Mouse (Mus musculus) intestine, embryonic 14.5 days (tissue): Measurements from ENCODE around the gene Zfp648. TPM values are rescaled to one million over a fixed set of nuclear protein-coding genes. Genes with fewer than 3 reads are reported as not detected.

Experiments
- ATAC-seq: fragments of 200-750 bp; cut with Nextera tagmentation; replicated peaks from 2 replicates; pipeline ENCODE4 v1.8.0; 2017; ENCODE audit warnings: low read depth, moderate number of reproducible peaks, moderate TSS enrichment, moderate library complexity; ENCODE audit not compliant: low FRiP score, low TSS enrichment
- DNase-seq: peaks from one replicate; pipeline ENCODE4 v3.0.0-alpha.2; 2018; ENCODE audit warnings: low spot score
- H3K27ac ChIP-seq: fragments of 300-500 bp; sonication (generic); 2 replicates; pipeline ENCODE4 v1.5.1; 2014; ENCODE audit warnings: low read depth, mild to moderate bottlenecking, control low read depth
- H3K27me3 ChIP-seq: fragments of 300-500 bp; sonication (generic); replicated peaks from 2 replicates; pipeline ENCODE4 v1.6.1; 2014; ENCODE audit warnings: low read length, control low read depth; ENCODE audit not compliant: control insufficient read depth, insufficient read depth
- H3K36me3 ChIP-seq: fragments of 300-500 bp; sonication (generic); 2 replicates; pipeline ENCODE4 v1.6.1; 2014; ENCODE audit warnings: low read length, control low read depth; ENCODE audit not compliant: control insufficient read depth, insufficient read depth
- H3K4me1 ChIP-seq: fragments of 300-500 bp; sonication (generic); replicated peaks from 2 replicates; pipeline ENCODE4 v1.6.1; 2014; ENCODE audit warnings: low read length, control low read depth, mixed read lengths; ENCODE audit not compliant: control insufficient read depth, insufficient read depth
- H3K4me2 ChIP-seq: fragments of 300-500 bp; sonication (generic); 2 replicates; pipeline ENCODE4 v1.6.1; 2014; ENCODE audit warnings: low read length
- H3K4me3 ChIP-seq: fragments of 300-500 bp; sonication (generic); 2 replicates; pipeline ENCODE4 v1.5.1; 2014; ENCODE audit warnings: low read depth, low read length, control low read depth, mixed read lengths
- H3K9ac ChIP-seq: fragments of 300-500 bp; sonication (generic); 2 replicates; pipeline ENCODE4 v1.6.1; 2014; ENCODE audit warnings: mild to moderate bottlenecking, low read length
- H3K9me3 ChIP-seq: fragments of 300-500 bp; sonication (generic); 2 replicates; pipeline ENCODE4 v1.6.1; 2016; ENCODE audit warnings: low read length, control low read depth; ENCODE audit not compliant: control insufficient read depth
- WGBS: fragments of 180-500 bp; shearing (Covaris S2); extraction: QIAGEN DNeasy Blood & Tissue Kit; methylation state at CpG from one replicate; pipeline ENCODE4 v1.1.7; 2014; 5-methylcytosine and 5-hydroxymethylcytosine counted together
- polyA plus RNA-seq: library from polyadenylated mRNA; unstranded; fragments of >200 nt; fragmentation: Nextera tagmentation; extraction: Ambion mirVana; gene quantifications from 2 replicates; pipeline ENCODE4 v1.2.1, GENCODE M21; 2014

Zfp648 gene
- polyA plus RNA-seq, 1 experiment from 2014 or later: 0.12 TPM

DNA sequence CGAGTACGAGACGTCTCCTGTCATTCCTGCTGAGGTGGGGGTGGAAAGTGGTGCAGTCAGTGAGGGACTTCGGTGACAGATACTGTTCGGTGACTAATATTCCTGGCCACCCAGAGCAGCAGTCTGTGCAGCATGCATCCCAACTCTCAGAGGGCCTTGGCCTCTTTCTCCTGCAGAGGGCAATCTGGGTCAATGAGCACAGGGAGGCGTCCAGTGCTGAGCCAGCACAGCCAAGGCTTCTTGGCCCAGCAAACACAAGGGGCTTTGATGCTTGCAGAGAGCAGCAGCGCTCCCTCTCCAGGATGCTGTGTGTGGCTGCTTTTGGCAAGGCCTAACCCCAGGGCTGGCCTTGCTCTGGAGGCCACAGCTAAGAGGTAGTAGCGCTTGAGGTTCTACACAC lies 1.6 kb downstream of the Zfp648 start:
- H3K27me3 ChIP-seq: peaks cover 37% of the 10 kb centered on the region
- no peak for ATAC-seq
- 74% methylated on average over 8 of the region's 8 CpGs for WGBS
- H3K9me3 ChIP-seq: no peaks in the 10 kb centered on the region
- no peak overlapping the region for H3K27ac ChIP-seq
- DNase-seq: no peak
- no peak overlapping the region for H3K9ac ChIP-seq
- no peaks in the 10 kb centered on the region for H3K4me1 ChIP-seq
- H3K4me3 ChIP-seq: no peak overlapping the region
- no peaks in the 10 kb centered on the region for H3K36me3 ChIP-seq
- no peak overlapping the region for H3K4me2 ChIP-seq

DNA sequence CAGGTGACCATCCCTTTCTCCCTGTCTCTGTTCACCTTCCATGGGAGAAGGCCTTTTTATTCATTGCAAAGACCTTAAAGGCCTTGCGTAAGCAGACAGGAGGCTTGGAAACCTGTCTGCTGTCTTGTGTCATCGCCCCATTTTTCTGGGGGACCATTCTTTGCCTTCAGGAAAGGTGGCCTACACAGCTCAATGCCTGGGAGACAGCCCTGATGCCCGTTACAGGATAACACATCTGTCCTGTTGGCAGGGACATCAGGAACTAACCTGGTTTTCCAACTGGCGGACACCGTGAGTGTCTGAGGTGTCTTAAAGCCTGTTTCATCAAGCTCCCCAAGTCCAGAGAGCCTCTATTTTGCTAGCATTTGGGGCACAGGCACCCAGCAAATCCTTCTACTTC lies 2.4 kb downstream of the Zfp648 start:
- Histone ChIP-seq H3K9ac (no peak overlapping the region), H3K4me3 (no peak overlapping the region), H3K4me1 (no peaks in the 10 kb centered on the region), H3K9me3 (no peaks in the 10 kb centered on the region), H3K27ac (no peak overlapping the region), H3K4me2 (no peak overlapping the region), H3K36me3 (no peaks in the 10 kb centered on the region), H3K27me3 (peaks cover 37% of the 10 kb centered on the region)
- DNase-seq (no peak), ATAC-seq (no peak)
- WGBS: 89% methylated on average over 5 of the region's 5 CpGs

DNA sequence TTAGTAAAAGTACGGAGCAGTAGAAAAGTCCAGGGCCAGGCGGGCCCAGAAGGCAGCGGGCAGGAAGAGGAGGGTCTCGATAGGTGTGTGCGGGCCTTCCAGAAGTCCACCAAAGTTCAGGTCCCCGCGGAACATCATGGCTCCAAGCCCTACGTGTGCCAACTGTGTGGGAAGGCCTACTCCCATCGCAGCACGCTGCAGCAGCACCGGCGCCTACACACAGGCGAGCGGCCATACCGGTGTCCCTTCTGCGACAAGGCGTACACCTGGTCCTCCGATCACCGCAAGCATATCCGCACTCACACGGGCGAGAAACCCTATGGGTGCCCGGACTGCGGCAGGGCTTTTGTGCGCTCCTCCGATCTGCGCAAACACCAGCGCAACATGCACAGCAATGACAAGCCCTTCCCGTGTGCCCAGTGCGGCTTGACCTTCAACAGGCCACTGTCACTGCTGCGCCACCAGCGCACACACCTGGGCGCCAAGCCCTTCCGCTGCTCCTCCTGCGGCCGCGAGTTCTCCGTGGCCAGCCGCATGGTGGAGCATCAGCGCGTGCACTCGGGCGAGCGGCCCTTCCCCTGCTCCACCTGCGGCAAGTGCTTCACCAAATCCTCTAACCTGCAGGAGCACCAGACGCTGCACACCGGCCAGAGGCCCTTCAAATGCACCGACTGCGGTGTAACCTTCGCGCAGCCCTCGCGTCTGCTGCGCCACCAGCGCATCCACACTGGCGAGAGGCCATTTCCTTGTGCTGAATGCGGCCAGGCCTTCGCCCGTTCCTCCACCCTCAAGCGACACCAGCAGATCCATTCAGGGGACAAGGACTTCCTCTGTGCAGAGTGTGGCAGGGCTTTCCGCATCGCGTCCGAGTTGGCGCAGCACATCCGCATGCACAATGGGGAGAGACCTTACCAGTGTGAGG lies 3.9 kb downstream of the Zfp648 start:
- Histone ChIP-seq H3K27me3 (peaks cover 37% of the 10 kb centered on the region), H3K27ac (no peak overlapping the region), H3K4me3 (peak overlapping the region; percentile 23), H3K36me3 (no peaks in the 10 kb centered on the region), H3K9ac (no peak overlapping the region), H3K9me3 (no peaks in the 10 kb centered on the region), H3K4me1 (no peaks in the 10 kb centered on the region), H3K4me2 (peak overlapping the region; percentile 45)
- WGBS: 8% methylated on average over 66 of the region's 66 CpGs
- ATAC-seq (no peak), DNase-seq (no peak)

DNA sequence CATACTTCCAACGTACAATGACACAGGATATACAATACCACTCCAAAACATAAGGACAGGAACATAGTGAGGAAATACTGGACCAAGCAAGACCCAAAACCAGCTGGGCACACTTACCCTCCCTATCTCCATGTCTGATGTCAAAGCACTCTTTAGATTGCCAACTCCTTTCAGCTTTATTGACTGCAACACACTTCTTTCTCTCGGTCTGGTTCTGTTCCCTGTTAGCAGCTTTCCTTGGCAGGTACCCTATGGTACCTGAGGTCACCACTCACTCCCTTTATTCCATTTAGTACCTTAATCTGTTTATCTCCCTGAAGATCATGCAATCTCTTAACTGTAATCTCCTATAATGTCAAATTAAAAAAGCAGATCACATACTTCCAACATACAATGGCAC lies 19.0 kb downstream of the Zfp648 start:
- ATAC-seq (no peak), DNase-seq (no peak)
- no peaks in the 10 kb centered on the region for H3K4me1 ChIP-seq
- no peak overlapping the region for H3K4me3 ChIP-seq
- H3K36me3 ChIP-seq: no peaks in the 10 kb centered on the region
- WGBS: 86% methylated on average over 2 of the region's 2 CpGs
- H3K27me3 ChIP-seq: no peaks in the 10 kb centered on the region
- H3K9ac ChIP-seq: no peak overlapping the region
- H3K9me3 ChIP-seq: no peaks in the 10 kb centered on the region
- no peak overlapping the region for H3K4me2 ChIP-seq
- H3K27ac ChIP-seq: no peak overlapping the region

DNA sequence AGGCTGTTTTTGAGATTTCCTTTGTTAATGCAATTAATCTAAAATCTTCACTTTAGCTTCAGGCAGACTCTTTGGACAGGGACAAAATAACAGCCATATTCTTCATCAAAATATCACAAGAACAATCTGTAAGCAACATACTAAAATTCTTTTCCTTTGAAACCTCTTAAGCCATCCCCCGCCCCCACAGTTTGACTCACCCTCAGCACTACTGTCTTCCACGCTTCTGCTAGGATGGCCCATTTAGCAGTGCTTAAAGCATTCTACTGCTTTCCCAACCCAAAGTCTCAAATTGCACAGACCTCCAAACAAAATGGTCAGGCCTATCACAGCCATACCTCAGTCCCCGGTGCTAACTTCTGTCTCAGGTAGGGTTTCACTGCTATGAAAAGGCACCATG lies 19.6 kb downstream of the Zfp648 start:
- ATAC-seq (no peak), DNase-seq (no peak)
- Histone ChIP-seq H3K27ac (no peak overlapping the region), H3K4me1 (no peaks in the 10 kb centered on the region), H3K36me3 (no peaks in the 10 kb centered on the region), H3K9ac (no peak overlapping the region), H3K27me3 (no peaks in the 10 kb centered on the region), H3K9me3 (no peaks in the 10 kb centered on the region), H3K4me3 (no peak overlapping the region), H3K4me2 (no peak overlapping the region)
- WGBS: 89% methylated on average over 3 of the region's 3 CpGs

DNA sequence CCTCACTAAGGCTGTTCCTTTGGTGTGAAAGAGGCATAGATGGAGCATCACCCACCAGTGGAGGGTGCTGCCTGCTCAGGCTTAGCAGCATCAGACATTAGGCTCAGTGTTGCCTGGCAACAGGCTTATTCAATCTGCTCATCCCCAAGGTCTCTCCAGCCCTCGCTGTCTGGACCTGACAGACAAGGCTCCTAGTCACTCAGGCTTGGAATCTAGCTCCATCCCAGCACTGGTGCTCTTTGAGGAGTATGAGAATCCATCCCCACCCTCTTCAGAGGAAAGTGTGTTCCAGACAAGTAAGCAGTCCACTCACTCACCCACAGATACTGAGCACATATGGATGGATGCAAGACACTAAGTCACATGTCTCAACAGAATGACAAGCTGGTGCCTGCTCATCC lies 22.8 kb downstream of the Zfp648 start:
- ATAC-seq: no peak
- no peak overlapping the region for H3K9ac ChIP-seq
- H3K27me3 ChIP-seq: no peaks in the 10 kb centered on the region
- no peaks in the 10 kb centered on the region for H3K9me3 ChIP-seq
- no peak overlapping the region for H3K4me2 ChIP-seq
- DNase-seq: no peak
- no peaks in the 10 kb centered on the region for H3K4me1 ChIP-seq
- H3K36me3 ChIP-seq: no peaks in the 10 kb centered on the region
- WGBS: 52% methylated on average over 1 of the region's 1 CpGs
- H3K27ac ChIP-seq: no peak overlapping the region
- no peak overlapping the region for H3K4me3 ChIP-seq

DNA sequence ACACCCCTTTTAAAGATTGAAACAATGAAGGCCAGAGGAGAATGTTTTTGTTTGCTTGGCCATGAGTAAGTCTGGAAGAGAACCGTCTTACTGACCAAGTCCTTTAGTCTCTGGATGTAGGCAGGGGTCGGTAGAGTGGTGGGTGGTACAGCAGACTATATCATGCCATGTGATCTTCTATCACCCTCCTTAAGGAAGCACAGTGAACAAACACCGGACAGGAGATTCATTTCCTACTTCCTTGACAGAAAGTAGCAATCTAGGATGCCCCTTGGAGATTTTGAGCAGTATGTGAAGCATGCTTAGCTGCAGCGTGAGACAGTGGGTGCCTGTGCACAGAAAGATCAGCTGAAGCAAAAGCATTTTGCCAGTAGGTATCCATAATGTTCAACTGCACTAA lies 31.6 kb downstream of the Zfp648 start:
- WGBS: 77% methylated on average over 4 of the region's 4 CpGs

DNA sequence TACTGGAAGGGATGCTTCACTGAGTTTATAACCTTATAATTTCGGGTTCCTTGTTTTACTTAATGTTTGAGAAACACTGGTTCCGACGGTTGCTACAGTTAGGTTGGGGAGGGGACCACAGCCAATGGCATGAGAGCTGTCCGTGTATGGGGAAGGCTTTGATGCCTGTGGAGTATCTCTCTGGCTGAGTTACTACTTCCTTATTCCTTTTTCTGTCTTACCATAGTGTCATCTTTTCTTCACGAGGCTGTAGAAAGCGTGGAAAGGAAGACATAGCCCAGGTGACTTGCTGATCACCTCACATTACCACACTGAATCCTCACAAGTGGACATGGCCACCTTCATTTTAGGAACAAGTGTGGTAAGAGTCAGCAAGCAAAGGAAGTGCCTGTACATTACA lies 32.0 kb downstream of the Zfp648 start:
- H3K27me3 ChIP-seq: no peaks in the 10 kb centered on the region
- no peak overlapping the region for H3K27ac ChIP-seq
- no peaks in the 10 kb centered on the region for H3K4me1 ChIP-seq
- ATAC-seq: no peak
- no peaks in the 10 kb centered on the region for H3K9me3 ChIP-seq
- H3K4me2 ChIP-seq: no peak overlapping the region
- 70% methylated on average over 6 of the region's 6 CpGs for WGBS
- no peak overlapping the region for H3K4me3 ChIP-seq
- H3K36me3 ChIP-seq: no peaks in the 10 kb centered on the region
- H3K9ac ChIP-seq: no peak overlapping the region
- no peak for DNase-seq

More for the DNA sequence above, 31.6 kb downstream of the Zfp648 start:
- Histone ChIP-seq H3K9ac (no peak overlapping the region), H3K9me3 (no peaks in the 10 kb centered on the region), H3K27me3 (no peaks in the 10 kb centered on the region), H3K4me2 (no peak overlapping the region), H3K27ac (no peak overlapping the region), H3K4me1 (no peaks in the 10 kb centered on the region), H3K4me3 (no peak overlapping the region), H3K36me3 (no peaks in the 10 kb centered on the region)
- ATAC-seq (no peak), DNase-seq (no peak)

DNA sequence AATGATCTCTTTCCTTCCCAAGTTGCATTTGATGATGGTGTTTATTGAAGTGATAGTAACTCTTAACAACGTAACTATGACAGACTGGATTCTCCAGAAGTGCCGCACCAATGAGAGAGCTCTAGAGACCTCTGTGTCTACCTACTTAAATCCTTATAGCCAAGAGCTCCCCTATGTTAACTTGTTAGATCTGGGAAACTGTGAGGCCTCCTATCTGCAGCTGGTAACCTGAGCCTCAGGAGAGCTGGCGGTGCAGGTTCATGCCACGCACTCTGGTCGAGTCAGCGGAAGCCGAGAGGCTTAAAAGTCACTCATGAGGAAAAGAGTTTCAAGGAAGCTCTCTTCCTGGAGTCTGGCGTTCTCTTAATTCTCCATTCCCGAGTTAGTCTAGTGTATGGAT lies 33.8 kb downstream of the Zfp648 start:
- H3K4me2 ChIP-seq: no peak overlapping the region
- no peaks in the 10 kb centered on the region for H3K9me3 ChIP-seq
- H3K4me1 ChIP-seq: no peaks in the 10 kb centered on the region
- WGBS: 90% methylated on average over 9 of the region's 9 CpGs
- ATAC-seq: no peak
- no peak overlapping the region for H3K4me3 ChIP-seq
- no peak for DNase-seq
- H3K36me3 ChIP-seq: no peaks in the 10 kb centered on the region
- no peak overlapping the region for H3K27ac ChIP-seq
- no peaks in the 10 kb centered on the region for H3K27me3 ChIP-seq
- H3K9ac ChIP-seq: no peak overlapping the region
